Mouse (Mus musculus): ENCODE measurements around the gene Serp2. TPM values are rescaled to one million over a fixed set of nuclear protein-coding genes. Genes with fewer than 3 reads are reported as not detected.
A peak's percentile ranks its signal among the peaks of the same experiment; 100 is the strongest.

Gene Serp2
- polyA plus RNA-seq, 1 experiment from 2014 or later = 24.4 TPM

DNA sequence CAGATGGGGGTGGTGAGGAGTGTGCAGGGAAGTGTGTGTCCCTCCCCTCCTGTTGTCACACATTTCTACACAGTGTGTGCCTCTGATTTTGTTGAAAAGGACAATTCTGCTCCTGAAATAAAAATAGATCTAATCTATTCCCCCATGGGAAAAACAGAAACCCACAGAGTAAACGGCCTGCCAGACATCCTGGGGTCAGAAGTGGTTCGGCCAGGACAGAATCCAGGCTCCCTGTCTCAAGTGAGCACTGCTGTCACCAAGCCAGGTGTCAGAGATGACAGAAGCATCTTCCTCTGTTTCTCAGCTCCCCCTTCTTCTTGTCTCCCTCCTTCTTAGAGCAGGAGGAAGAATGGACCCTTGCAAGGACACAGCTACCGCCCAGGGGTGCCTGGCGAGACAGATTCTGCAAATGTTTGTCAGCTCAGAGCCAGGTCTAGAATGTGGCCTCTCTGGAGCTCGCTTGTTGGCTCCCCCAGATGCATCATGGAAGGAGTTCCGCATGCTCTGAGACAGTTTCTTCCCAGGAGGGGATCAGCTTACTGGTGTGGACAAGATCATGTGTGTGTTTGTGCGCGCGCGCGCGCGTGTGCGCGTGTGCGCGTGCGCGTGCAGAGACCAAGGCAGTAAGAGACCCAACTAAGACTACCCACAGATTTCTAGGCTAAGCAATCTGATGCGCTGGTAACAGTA is 29.5 kb downstream of the Serp2 start:
- Histone ChIP-seq H3K36me3 (ENCODE audit: control insufficient read depth, insufficient read depth, low read length) (no peaks in the 10 kb centered on the region), H3K27me3 (ENCODE audit: control insufficient read depth, insufficient read depth, low read length) (no peaks in the 10 kb centered on the region), H3K4me3 (ENCODE audit: low read depth, low read length) (no peak overlapping the region), H3K9ac (ENCODE audit: low read depth, low read length) (no peak overlapping the region; the same call in 1 of the 2 replicates), H3K27ac (ENCODE audit: low read depth, low read length) (peak overlapping the region; percentile 16), H3K4me2 (no peak overlapping the region), H3K4me1 (ENCODE audit: control insufficient read depth, insufficient read depth, low read length) (peaks cover 24% of the 10 kb centered on the region), H3K9me3 (replicated peaks; ENCODE audit: control insufficient read depth, low read length) (no peaks in the 10 kb centered on the region)
- ATAC-seq (replicated peaks; ENCODE audit: insufficient number of reproducible peaks, low FRiP score, low TSS enrichment) = no peak
- 79% methylated on average over 20 of the region's 20 CpGs for WGBS (ENCODE audit: insufficient replicate concordance)

- H3K4me3 ChIP-seq (ENCODE audit: low read depth, low read length) = no peak overlapping the region
- peaks cover 23% of the 10 kb centered on the region for H3K4me1 ChIP-seq (ENCODE audit: control insufficient read depth, insufficient read depth, low read length)
- no peak for ATAC-seq (replicated peaks; ENCODE audit: insufficient number of reproducible peaks, low FRiP score, low TSS enrichment)
- peak overlapping the region; percentile 16 for H3K27ac ChIP-seq (ENCODE audit: low read depth, low read length)
- no peak overlapping the region; the same call in 1 of the 2 replicates for H3K9ac ChIP-seq (ENCODE audit: low read depth, low read length)
- H3K36me3 ChIP-seq (ENCODE audit: control insufficient read depth, insufficient read depth, low read length) = no peaks in the 10 kb centered on the region
- no peaks in the 10 kb centered on the region for H3K9me3 ChIP-seq (replicated peaks; ENCODE audit: control insufficient read depth, low read length)
- 63% methylated on average over 6 of the region's 6 CpGs for WGBS (ENCODE audit: insufficient replicate concordance)
- H3K27me3 ChIP-seq (ENCODE audit: control insufficient read depth, insufficient read depth, low read length) = no peaks in the 10 kb centered on the region
- no peak overlapping the region for H3K4me2 ChIP-seq
Measured at GRCm38 (mm10) chr14:76526467-76526866, 30.2 kb downstream of the Serp2 start.

DNA sequence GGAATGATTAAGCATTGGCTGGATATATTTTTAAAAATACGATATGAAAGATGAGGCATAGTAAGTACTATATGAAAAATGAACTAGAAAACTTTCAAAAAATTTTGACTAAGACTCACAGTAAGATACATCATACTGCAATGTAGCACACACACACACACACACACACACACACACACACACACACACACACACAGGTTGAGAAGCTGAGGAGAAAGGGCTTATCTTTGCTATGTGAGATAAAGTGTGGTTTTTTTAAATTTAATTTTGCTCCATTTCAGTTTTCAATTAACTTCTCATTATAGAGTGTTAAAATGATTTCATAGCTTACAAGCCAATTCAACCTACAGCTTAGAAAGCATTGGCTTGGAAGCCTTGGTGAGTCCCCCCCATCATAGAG is 33.3 kb downstream of the Serp2 start:
- Histone ChIP-seq H3K4me3 (ENCODE audit: low read depth, low read length) (no peak overlapping the region), H3K4me1 (ENCODE audit: control insufficient read depth, insufficient read depth, low read length) (peaks cover 33% of the 10 kb centered on the region), H3K36me3 (ENCODE audit: control insufficient read depth, insufficient read depth, low read length) (no peaks in the 10 kb centered on the region), H3K9me3 (replicated peaks; ENCODE audit: control insufficient read depth, low read length) (no peaks in the 10 kb centered on the region), H3K27me3 (ENCODE audit: control insufficient read depth, insufficient read depth, low read length) (no peaks in the 10 kb centered on the region), H3K9ac (ENCODE audit: low read depth, low read length) (no peak overlapping the region), H3K27ac (ENCODE audit: low read depth, low read length) (no peak overlapping the region), H3K4me2 (no peak overlapping the region)
- no peak for ATAC-seq (replicated peaks; ENCODE audit: insufficient number of reproducible peaks, low FRiP score, low TSS enrichment)
- WGBS (ENCODE audit: insufficient replicate concordance) = 84% methylated on average over 1 of the region's 1 CpGs

- Histone ChIP-seq H3K36me3 (ENCODE audit: control insufficient read depth, insufficient read depth, low read length) (no peaks in the 10 kb centered on the region), H3K4me3 (ENCODE audit: low read depth, low read length) (no peak overlapping the region), H3K27me3 (ENCODE audit: control insufficient read depth, insufficient read depth, low read length) (no peaks in the 10 kb centered on the region), H3K4me1 (ENCODE audit: control insufficient read depth, insufficient read depth, low read length) (peaks cover 22% of the 10 kb centered on the region), H3K27ac (ENCODE audit: low read depth, low read length) (no peak overlapping the region), H3K4me2 (no peak overlapping the region), H3K9ac (ENCODE audit: low read depth, low read length) (no peak overlapping the region), H3K9me3 (replicated peaks; ENCODE audit: control insufficient read depth, low read length) (no peaks in the 10 kb centered on the region)
- no peak for ATAC-seq (replicated peaks; ENCODE audit: insufficient number of reproducible peaks, low FRiP score, low TSS enrichment)
- 76% methylated on average over 3 of the region's 3 CpGs for WGBS (ENCODE audit: insufficient replicate concordance)
Measured at GRCm38 (mm10) chr14:76521308-76521707, 35.4 kb downstream of the Serp2 start.

GRCm38 (mm10) chr14:76520606-76521005 is 36.1 kb downstream of the Serp2 start:
- Histone ChIP-seq H3K9ac (ENCODE audit: low read depth, low read length) (0 out of 2 replicates have a peak overlapping the region, but pooled peaks have one; percentile 16), H3K4me3 (ENCODE audit: low read depth, low read length) (no peak overlapping the region), H3K36me3 (ENCODE audit: control insufficient read depth, insufficient read depth, low read length) (no peaks in the 10 kb centered on the region), H3K4me2 (0 out of 2 replicates have a peak overlapping the region, but pooled peaks have one; percentile 16), H3K27me3 (ENCODE audit: control insufficient read depth, insufficient read depth, low read length) (no peaks in the 10 kb centered on the region), H3K4me1 (ENCODE audit: control insufficient read depth, insufficient read depth, low read length) (peaks cover 27% of the 10 kb centered on the region), H3K9me3 (replicated peaks; ENCODE audit: control insufficient read depth, low read length) (no peaks in the 10 kb centered on the region), H3K27ac (ENCODE audit: low read depth, low read length) (peak overlapping the region; percentile 66)
- peak; percentile 80 for ATAC-seq (replicated peaks; ENCODE audit: insufficient number of reproducible peaks, low FRiP score, low TSS enrichment)
- WGBS (ENCODE audit: insufficient replicate concordance) = 13% methylated on average over 4 of the region's 4 CpGs

GRCm38 (mm10) chr14:76518217-76518616 is 38.5 kb downstream of the Serp2 start:
- H3K9ac ChIP-seq (ENCODE audit: low read depth, low read length) = no peak overlapping the region
- no peaks in the 10 kb centered on the region for H3K9me3 ChIP-seq (replicated peaks; ENCODE audit: control insufficient read depth, low read length)
- 66% methylated on average over 5 of the region's 5 CpGs for WGBS (ENCODE audit: insufficient replicate concordance)
- H3K27me3 ChIP-seq (ENCODE audit: control insufficient read depth, insufficient read depth, low read length) = no peaks in the 10 kb centered on the region
- no peak overlapping the region for H3K4me3 ChIP-seq (ENCODE audit: low read depth, low read length)
- H3K27ac ChIP-seq (ENCODE audit: low read depth, low read length) = no peak overlapping the region
- no peak overlapping the region for H3K4me2 ChIP-seq
- H3K36me3 ChIP-seq (ENCODE audit: control insufficient read depth, insufficient read depth, low read length) = no peaks in the 10 kb centered on the region
- ATAC-seq (replicated peaks; ENCODE audit: insufficient number of reproducible peaks, low FRiP score, low TSS enrichment) = no peak
- peaks cover 43% of the 10 kb centered on the region for H3K4me1 ChIP-seq (ENCODE audit: control insufficient read depth, insufficient read depth, low read length)

DNA sequence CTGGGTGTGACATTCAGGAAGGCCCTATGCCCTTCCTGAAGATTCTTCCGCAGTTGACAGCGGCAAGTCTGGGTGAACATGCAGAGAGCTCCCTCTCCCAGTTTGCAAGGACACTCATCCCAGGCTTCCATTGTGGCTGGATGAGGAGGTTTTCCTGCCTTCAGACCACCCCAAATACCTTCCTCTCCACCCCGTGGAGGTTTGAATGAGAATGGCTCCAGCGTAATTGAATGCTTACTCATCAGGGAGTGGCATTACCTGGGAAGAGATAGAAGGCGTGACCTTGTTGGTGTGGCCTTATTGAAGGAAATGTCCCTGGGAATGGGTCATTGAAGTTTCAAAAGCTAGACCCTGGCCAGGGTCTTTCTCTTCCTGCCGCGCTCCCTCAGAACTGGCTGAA is 41.1 kb downstream of the Serp2 start:
- Histone ChIP-seq H3K4me2 (peak overlapping the region; percentile 25), H3K27ac (ENCODE audit: low read depth, low read length) (no peak overlapping the region), H3K36me3 (ENCODE audit: control insufficient read depth, insufficient read depth, low read length) (no peaks in the 10 kb centered on the region), H3K9me3 (replicated peaks; ENCODE audit: control insufficient read depth, low read length) (no peaks in the 10 kb centered on the region), H3K9ac (ENCODE audit: low read depth, low read length) (no peak overlapping the region), H3K4me3 (ENCODE audit: low read depth, low read length) (no peak overlapping the region), H3K27me3 (ENCODE audit: control insufficient read depth, insufficient read depth, low read length) (no peaks in the 10 kb centered on the region), H3K4me1 (ENCODE audit: control insufficient read depth, insufficient read depth, low read length) (peaks cover 36% of the 10 kb centered on the region)
- WGBS (ENCODE audit: insufficient replicate concordance) = 68% methylated on average over 7 of the region's 7 CpGs
- no peak for ATAC-seq (replicated peaks; ENCODE audit: insufficient number of reproducible peaks, low FRiP score, low TSS enrichment)

- H3K27me3 ChIP-seq (ENCODE audit: control insufficient read depth, insufficient read depth, low read length) = no peaks in the 10 kb centered on the region
- peaks cover 32% of the 10 kb centered on the region for H3K4me1 ChIP-seq (ENCODE audit: control insufficient read depth, insufficient read depth, low read length)
- H3K27ac ChIP-seq (ENCODE audit: low read depth, low read length) = no peak overlapping the region
- ATAC-seq (replicated peaks; ENCODE audit: insufficient number of reproducible peaks, low FRiP score, low TSS enrichment) = no peak
- H3K36me3 ChIP-seq (ENCODE audit: control insufficient read depth, insufficient read depth, low read length) = no peaks in the 10 kb centered on the region
- H3K9ac ChIP-seq (ENCODE audit: low read depth, low read length) = no peak overlapping the region
- H3K4me3 ChIP-seq (ENCODE audit: low read depth, low read length) = no peak overlapping the region
- H3K4me2 ChIP-seq = peak overlapping the region; percentile 2; the same call in 1 of the 2 replicates
- 36% methylated on average over 6 of the region's 6 CpGs for WGBS (ENCODE audit: insufficient replicate concordance)
- no peaks in the 10 kb centered on the region for H3K9me3 ChIP-seq (replicated peaks; ENCODE audit: control insufficient read depth, low read length)
Measured at GRCm38 (mm10) chr14:76514050-76514585, 42.6 kb downstream of the Serp2 start.

Data from heart, embryonic 11.5 days (tissue).